Mouse (Mus musculus) brain, embryonic 14.5 days (tissue): ENCODE data around the gene Vav3.

ENCODE experiments used
- CTCF ChIP-seq: fragments of 200-500 bp; IDR thresholded peaks from 2 replicates; pipeline ENCODE4 v1.5.1; 2012; ENCODE audit warnings: inconsistent platforms, mild to moderate bottlenecking, moderate library complexity, borderline replicate concordance; ENCODE audit not compliant: insufficient read depth, insufficient read length; ENCODE audit errors: extremely low read depth
- POLR2A ChIP-seq: fragments of 200-500 bp; IDR thresholded peaks from 2 replicates; pipeline ENCODE4 v1.6.1; 2012; ENCODE audit warnings: mild to moderate bottlenecking, inconsistent platforms, borderline replicate concordance; ENCODE audit not compliant: poor library complexity, insufficient read depth, insufficient read length, severe bottlenecking; ENCODE audit errors: extremely low read depth

GRCm38 (mm10) chr3:109572871-109573270, 232.4 kb downstream of the Vav3 start:
- TF ChIP-seq POLR2A (no peak), CTCF (no peak)
